Mouse (Mus musculus) olfactory bulb, adult 2 months (tissue): ENCODE measurements around the gene Ino80d.

Source experiments
- CTCF ChIP-seq: fragments of 200-500 bp; IDR thresholded peaks from 2 replicates; pipeline ENCODE4 v1.5.1; 2012; ENCODE audit warnings: low read depth, mild to moderate bottlenecking, low read length, moderate library complexity; ENCODE audit not compliant: insufficient read depth
- POLR2A ChIP-seq: fragments of 200-500 bp; IDR thresholded peaks from 2 replicates; pipeline ENCODE4 v1.6.1; 2012; ENCODE audit warnings: mild to moderate bottlenecking, low read depth, low read length, moderate library complexity; ENCODE audit not compliant: insufficient read depth

DNA sequence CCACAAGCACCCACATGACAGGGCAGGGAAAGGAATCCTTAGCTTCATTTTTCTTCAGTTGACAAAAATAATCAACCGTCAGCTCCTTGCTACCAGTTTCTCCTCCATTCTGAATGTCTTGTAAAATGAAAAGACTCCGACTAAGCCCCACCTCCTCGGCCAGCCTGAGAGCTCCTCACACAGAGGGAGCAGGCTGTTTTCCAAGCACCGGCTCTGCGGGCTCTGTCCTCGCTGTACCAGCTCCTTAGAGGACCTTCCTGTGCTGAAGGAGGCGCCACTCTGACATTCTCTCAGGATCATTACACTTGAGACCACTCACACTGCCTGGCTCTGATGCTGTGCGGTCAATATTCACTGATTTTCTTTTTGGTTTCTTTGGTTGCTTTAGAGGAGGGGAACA lies 14.3 kb downstream of the Ino80d start:
- TF ChIP-seq POLR2A = no peak
- no peak for TF ChIP-seq CTCF
